Mouse (Mus musculus) liver, postnatal 0 days (tissue): ENCODE data around the gene Zfyve28.

Source experiments
- CTCF ChIP-seq: sonication (generic); IDR thresholded peaks from 2 replicates; pipeline ENCODE4 v1.5.1; 2016; ENCODE audit warnings: antibody characterized with exemption, low read depth
- EP300 ChIP-seq: IDR thresholded peaks from 2 replicates; pipeline ENCODE4 v1.6.1; 2016; ENCODE audit warnings: antibody characterized with exemption, low read depth, mild to moderate bottlenecking

- TF ChIP-seq CTCF (no peak), EP300 (no peak)
Measured at GRCm38 (mm10) chr5:34233221-34233515, 55.1 kb downstream of the Zfyve28 start.
